Mouse (Mus musculus) megakaryocyte, embryonic 14.5 days (primary cell): ENCODE data around the gene Olfr1032. TPM values are rescaled to one million over a fixed set of nuclear protein-coding genes. Genes with fewer than 3 reads are reported as not detected.
"Not testable (repeated sequence)": the region's sequence is repeated elsewhere in the genome, so short reads cannot be mapped to it uniquely, and the experiment has no call there.

Experiments used
- H3K27me3 ChIP-seq: replicated peaks from 2 replicates; pipeline ENCODE3; 2012; ENCODE audit warnings: inconsistent platforms
- H3K36me3 ChIP-seq: replicated peaks from 2 replicates; pipeline ENCODE3; 2012; ENCODE audit warnings: low read length, inconsistent platforms, mixed read lengths
- H3K4me1 ChIP-seq: 2 replicates; pipeline ENCODE4 v1.6.1; 2012; ENCODE audit warnings: inconsistent platforms
- H3K4me3 ChIP-seq: replicated peaks from 2 replicates; pipeline ENCODE3; 2012; ENCODE audit warnings: moderate library complexity, mild to moderate bottlenecking, inconsistent platforms
- H3K9me3 ChIP-seq: 2 replicates; pipeline ENCODE4 v1.6.1; 2012; ENCODE audit warnings: inconsistent platforms
- FLI1 ChIP-seq: IDR thresholded peaks from 2 replicates; pipeline ENCODE4 v1.6.1; 2012; ENCODE audit warnings: low read length, inconsistent platforms, mixed read lengths
- GATA1 ChIP-seq: IDR thresholded peaks from 3 replicates; pipeline ENCODE4 v1.6.1; 2012; ENCODE audit warnings: mixed read lengths, low read length, inconsistent platforms, borderline replicate concordance
- polyA plus RNA-seq: library from polyadenylated mRNA; stranded (reverse); fragments of >175 nt; gene quantifications from 2 replicates; pipeline ENCODE4 v1.2.3, GENCODE M21; 2012; ENCODE audit warnings: low replicate concordance; ENCODE audit not compliant: insufficient read depth

The Olfr1032 gene
- not detected in 2 replicates for polyA plus RNA-seq

- H3K27me3 ChIP-seq: no peaks in the 10 kb centered on the region
- no peaks in the 10 kb centered on the region for H3K36me3 ChIP-seq
- no peaks in the 10 kb centered on the region for H3K4me1 ChIP-seq
- no peak for TF ChIP-seq GATA1
- no peak for TF ChIP-seq FLI1
- no peak within 1 kb of the TSS for H3K4me3 ChIP-seq
- no peaks in the 10 kb centered on the region for H3K9me3 ChIP-seq
Observed at GRCm38 (mm10) chr2:86005240-86005639, at the start of gene Olfr1032. TSS of gene Olfr1032 (plus strand) at chr2:86005540.

DNA sequence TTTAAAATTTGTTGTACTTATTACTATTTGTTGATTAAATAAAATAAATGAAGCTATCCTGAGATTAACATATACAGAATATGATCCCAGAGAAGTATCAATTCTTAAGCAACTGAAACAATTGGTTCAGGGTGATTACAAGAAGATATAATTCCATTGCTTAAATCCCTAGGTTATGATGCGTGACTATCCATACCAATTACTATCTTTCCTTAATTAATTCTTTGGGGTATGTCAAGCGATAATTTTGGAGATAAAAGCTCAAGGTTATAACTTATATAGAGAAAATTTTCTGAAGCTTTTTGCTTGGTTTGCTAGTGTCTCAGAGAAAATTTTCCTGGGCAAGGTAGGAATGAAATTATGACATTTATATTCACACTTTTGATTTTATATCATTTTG lies 31.7 kb upstream of the Olfr1032 start, which contains the start of gene Olfr1029:
Gene Olfr1029, plus strand, starts transcription at position 301 of the 400 bp plus-strand sequence.
- no peaks in the 10 kb centered on the region for H3K27me3 ChIP-seq
- H3K4me3 ChIP-seq: no peak within 1 kb of the TSS
- no peaks in the 10 kb centered on the region for H3K36me3 ChIP-seq
- no peaks in the 10 kb centered on the region for H3K9me3 ChIP-seq
- no peak for TF ChIP-seq GATA1
- no peak for TF ChIP-seq FLI1
- no peaks in the 10 kb centered on the region for H3K4me1 ChIP-seq

GRCm38 (mm10) chr2:85978976-85979375 lies 26.4 kb upstream of the Olfr1032 start, which contains the start of gene Olfr1030:
TSS of gene Olfr1030 (plus strand) at chr2:85979276.
- TF ChIP-seq FLI1 (no peak), GATA1 (no peak)

GRCm38 (mm10) chr2:85990004-85990403 lies 15.3 kb upstream of the Olfr1032 start, which contains the start of gene Olfr1031:
TSS of gene Olfr1031 (plus strand) at chr2:85990304.
- no peaks in the 10 kb centered on the region for H3K9me3 ChIP-seq
- TF ChIP-seq GATA1 (no peak), FLI1 (no peak)
- H3K36me3 ChIP-seq: no peaks in the 10 kb centered on the region
- H3K27me3 ChIP-seq: no peaks in the 10 kb centered on the region
- H3K4me1 ChIP-seq: no peaks in the 10 kb centered on the region
- no peak within 1 kb of the TSS for H3K4me3 ChIP-seq

More at GRCm38 (mm10) chr2:85978976-85979375, 26.4 kb upstream of the Olfr1032 start, which contains the start of gene Olfr1030:
- Histone ChIP-seq H3K4me3 (no peak within 1 kb of the TSS), H3K36me3 (no peaks in the 10 kb centered on the region), H3K27me3 (no peaks in the 10 kb centered on the region), H3K4me1 (no peaks in the 10 kb centered on the region), H3K9me3 (0 out of 2 replicates have a peak, but pooled peaks cover 1% of the 10 kb centered on the region)

DNA sequence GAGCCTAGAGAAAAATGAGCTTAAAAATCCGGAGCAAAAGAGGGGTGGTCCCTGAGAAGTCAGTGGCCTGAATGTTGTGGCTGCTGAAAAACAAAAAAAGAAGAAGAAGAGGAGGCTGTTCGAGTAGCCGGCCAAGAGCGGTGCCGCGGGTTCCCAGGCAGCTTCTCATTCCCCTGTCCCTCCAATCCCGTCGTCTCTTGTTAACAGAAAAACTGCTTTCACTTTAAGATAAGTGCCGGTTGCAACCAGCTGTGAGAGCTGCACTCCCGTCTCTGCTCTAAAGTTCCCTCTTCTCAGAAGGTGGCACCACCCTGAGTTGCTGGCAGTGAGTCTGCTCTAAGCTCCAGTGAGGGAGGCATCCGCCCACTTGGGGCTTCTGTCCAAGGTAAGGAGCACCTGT lies 15.1 kb downstream of the Olfr1032 start, which contains the start of gene Olfr1033:
Gene Olfr1033, plus strand, starts transcription at position 228 of the 400 bp plus-strand sequence.
- H3K4me3 ChIP-seq, H3K9me3 ChIP-seq, H3K27me3 ChIP-seq, H3K36me3 ChIP-seq, H3K4me1 ChIP-seq: not testable (repeated sequence)

DNA sequence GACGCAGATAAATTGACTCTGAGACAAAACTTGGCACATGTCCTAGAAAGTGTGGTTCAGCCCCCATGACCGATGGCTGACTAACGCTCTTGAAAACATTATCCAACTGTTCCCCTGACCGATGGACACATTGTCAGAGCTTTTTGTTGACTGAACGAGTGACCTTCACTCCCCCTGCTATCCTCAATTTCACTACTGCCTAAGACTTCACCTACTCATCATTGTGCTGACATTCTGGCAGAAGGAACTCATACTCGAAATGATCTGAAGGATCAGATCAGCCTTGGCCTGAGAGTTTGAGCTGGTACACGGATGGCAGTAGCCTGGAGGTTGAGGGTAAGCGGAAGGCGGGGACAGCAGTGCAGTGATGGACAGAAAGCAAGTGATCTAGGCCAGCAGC lies 16.2 kb downstream of the Olfr1032 start:
- H3K36me3 ChIP-seq, H3K4me3 ChIP-seq, H3K27me3 ChIP-seq, H3K4me1 ChIP-seq, H3K9me3 ChIP-seq: not testable (repeated sequence)

GRCm38 (mm10) chr2:86045561-86045960 lies 40.2 kb downstream of the Olfr1032 start, which contains the start of gene Olfr1034:
TSS of gene Olfr1034 (plus strand) at chr2:86045861.
- H3K27me3 ChIP-seq: no peaks in the 10 kb centered on the region
- TF ChIP-seq GATA1: no peak
- no peak for TF ChIP-seq FLI1
- no peaks in the 10 kb centered on the region for H3K4me1 ChIP-seq

GRCm38 (mm10) chr2:86050777-86051176 lies 45.4 kb downstream of the Olfr1032 start:
- H3K4me1 ChIP-seq, H3K9me3 ChIP-seq, H3K27me3 ChIP-seq, H3K36me3 ChIP-seq, H3K4me3 ChIP-seq: not testable (repeated sequence)

More at GRCm38 (mm10) chr2:86045561-86045960, 40.2 kb downstream of the Olfr1032 start, which contains the start of gene Olfr1034:
- Histone ChIP-seq H3K4me3 (no peak within 1 kb of the TSS), H3K36me3 (no peaks in the 10 kb centered on the region), H3K9me3 (no peaks in the 10 kb centered on the region)

Other genes starting within 250 kb of the Olfr1032 start
- gene Olfr1012, start 242.8 kb upstream of the Olfr1032 start, polyA plus RNA-seq: not detected in 2 replicates
- gene Olfr1013, start 238.4 kb upstream of the Olfr1032 start, polyA plus RNA-seq: 0.03 TPM in 1 of 2 replicates, not detected in the other
- gene Olfr1014, start 232.8 kb upstream of the Olfr1032 start, polyA plus RNA-seq: not detected in 2 replicates
- not detected in 2 replicates for gene Olfr1015, start 223.5 kb upstream of the Olfr1032 start, polyA plus RNA-seq
- gene Olfr1016, start 203.0 kb upstream of the Olfr1032 start, polyA plus RNA-seq: not detected in 2 replicates
- gene Olfr1018, start 187.1 kb upstream of the Olfr1032 start, polyA plus RNA-seq: not detected in 2 replicates
- gene Olfr1019, start 160.1 kb upstream of the Olfr1032 start, polyA plus RNA-seq: not detected in 2 replicates
- not detected in 2 replicates for gene Olfr1020, start 158.5 kb upstream of the Olfr1032 start, polyA plus RNA-seq
- gene Olfr1022, start 136.9 kb upstream of the Olfr1032 start, polyA plus RNA-seq: not detected in 2 replicates
- gene Olfr1023, start 119.9 kb upstream of the Olfr1032 start, polyA plus RNA-seq: not detected in 2 replicates
- gene Olfr1024, start 100.5 kb upstream of the Olfr1032 start, polyA plus RNA-seq: not detected in 2 replicates
- not detected in 2 replicates for gene Olfr1025-ps1, start 90.3 kb upstream of the Olfr1032 start, polyA plus RNA-seq
- not detected in 2 replicates for gene Olfr1026, start 84.0 kb upstream of the Olfr1032 start, polyA plus RNA-seq
- not detected in 2 replicates for gene Olfr1028, start 55.1 kb upstream of the Olfr1032 start, polyA plus RNA-seq
- not detected in 2 replicates for gene Olfr1029, start 31.6 kb upstream of the Olfr1032 start, polyA plus RNA-seq
- not detected in 2 replicates for gene Olfr1030, start 26.3 kb upstream of the Olfr1032 start, polyA plus RNA-seq
- not detected in 2 replicates for gene Olfr1031, start 15.2 kb upstream of the Olfr1032 start, polyA plus RNA-seq
- not detected in 2 replicates for gene Olfr1033, start 15.1 kb downstream of the Olfr1032 start, polyA plus RNA-seq
- gene Olfr1034, start 40.3 kb downstream of the Olfr1032 start, polyA plus RNA-seq: not detected in 2 replicates
- gene Olfr1036, start 68.5 kb downstream of the Olfr1032 start, polyA plus RNA-seq: not detected in 2 replicates
- gene Olfr1037, start 81.8 kb downstream of the Olfr1032 start, polyA plus RNA-seq: not detected in 2 replicates
- gene Olfr1039, start 130.4 kb downstream of the Olfr1032 start, polyA plus RNA-seq: not detected in 2 replicates
- not detected in 2 replicates for gene Olfr1040, start 141.2 kb downstream of the Olfr1032 start, polyA plus RNA-seq
- gene Olfr1042, start 156.3 kb downstream of the Olfr1032 start, polyA plus RNA-seq: not detected in 2 replicates
- gene Olfr1043, start 162.0 kb downstream of the Olfr1032 start, polyA plus RNA-seq: not detected in 2 replicates
- gene Olfr1044, start 172.3 kb downstream of the Olfr1032 start, polyA plus RNA-seq: not detected in 2 replicates
- gene Olfr52, start 180.1 kb downstream of the Olfr1032 start, polyA plus RNA-seq: not detected in 2 replicates
- not detected in 2 replicates for gene Olfr1045, start 197.5 kb downstream of the Olfr1032 start, polyA plus RNA-seq
- not detected in 2 replicates for gene Olfr1046, start 213.8 kb downstream of the Olfr1032 start, polyA plus RNA-seq
- not detected in 2 replicates for gene Olfr1047, start 225.9 kb downstream of the Olfr1032 start, polyA plus RNA-seq
- gene Olfr1048, start 234.7 kb downstream of the Olfr1032 start, polyA plus RNA-seq: not detected in 2 replicates